Mouse (Mus musculus): Measurements from ENCODE around the gene Zfp62. TPM values are rescaled to one million over a fixed set of nuclear protein-coding genes. Genes with fewer than 3 reads are reported as not detected.

Gene Zfp62
- total RNA-seq, 1 experiment from 2014 or later = 134 TPM

- ATAC-seq (replicated peaks; ENCODE audit: insufficient number of reproducible peaks, low FRiP score, low TSS enrichment, poor library complexity, severe bottlenecking) = 0 out of 2 replicates have a peak, but pooled peaks have one; percentile 5
Observed at GRCm38 (mm10) chr11:49202523-49203061, 500 bp upstream of the Zfp62 start.

- peak; percentile 57 for ATAC-seq (replicated peaks; ENCODE audit: insufficient number of reproducible peaks, low FRiP score, low TSS enrichment, poor library complexity, severe bottlenecking)
Observed at GRCm38 (mm10) chr11:49203771-49204497, 842 bp downstream of the Zfp62 start.

- no peak for ATAC-seq (replicated peaks; ENCODE audit: insufficient number of reproducible peaks, low FRiP score, low TSS enrichment, poor library complexity, severe bottlenecking)
Observed at GRCm38 (mm10) chr11:49205080-49205590, 2.0 kb downstream of the Zfp62 start.

GRCm38 (mm10) chr11:49207495-49207894 is 4.4 kb downstream of the Zfp62 start:
- ATAC-seq (replicated peaks; ENCODE audit: insufficient number of reproducible peaks, low FRiP score, low TSS enrichment, poor library complexity, severe bottlenecking) = no peak

GRCm38 (mm10) chr11:49212577-49212976 is 9.5 kb downstream of the Zfp62 start:
- no peak for ATAC-seq (replicated peaks; ENCODE audit: insufficient number of reproducible peaks, low FRiP score, low TSS enrichment, poor library complexity, severe bottlenecking)

GRCm38 (mm10) chr11:49213505-49213904 is 10.4 kb downstream of the Zfp62 start:
- ATAC-seq (replicated peaks; ENCODE audit: insufficient number of reproducible peaks, low FRiP score, low TSS enrichment, poor library complexity, severe bottlenecking) = no peak

- ATAC-seq (replicated peaks; ENCODE audit: insufficient number of reproducible peaks, low FRiP score, low TSS enrichment, poor library complexity, severe bottlenecking) = no peak
Observed at GRCm38 (mm10) chr11:49219271-49219670, 16.2 kb downstream of the Zfp62 start.

- ATAC-seq (replicated peaks; ENCODE audit: insufficient number of reproducible peaks, low FRiP score, low TSS enrichment, poor library complexity, severe bottlenecking) = no peak
Observed at GRCm38 (mm10) chr11:49224455-49224854, 21.4 kb downstream of the Zfp62 start.

- no peak for ATAC-seq (replicated peaks; ENCODE audit: insufficient number of reproducible peaks, low FRiP score, low TSS enrichment, poor library complexity, severe bottlenecking)
Observed at GRCm38 (mm10) chr11:49232781-49233180, 29.7 kb downstream of the Zfp62 start.

- no peak for ATAC-seq (replicated peaks; ENCODE audit: insufficient number of reproducible peaks, low FRiP score, low TSS enrichment, poor library complexity, severe bottlenecking)
Observed at GRCm38 (mm10) chr11:49235459-49236207, 32.5 kb downstream of the Zfp62 start.

GRCm38 (mm10) chr11:49236891-49237290 is 33.8 kb downstream of the Zfp62 start:
- no peak for ATAC-seq (replicated peaks; ENCODE audit: insufficient number of reproducible peaks, low FRiP score, low TSS enrichment, poor library complexity, severe bottlenecking)

- ATAC-seq (replicated peaks; ENCODE audit: insufficient number of reproducible peaks, low FRiP score, low TSS enrichment, poor library complexity, severe bottlenecking) = peak; percentile 66; the same call in 1 of the 2 replicates
Observed at GRCm38 (mm10) chr11:49237532-49237931, 34.4 kb downstream of the Zfp62 start.

- no peak for ATAC-seq (replicated peaks; ENCODE audit: insufficient number of reproducible peaks, low FRiP score, low TSS enrichment, poor library complexity, severe bottlenecking)
Observed at GRCm38 (mm10) chr11:49240310-49240709, 37.2 kb downstream of the Zfp62 start.

GRCm38 (mm10) chr11:49240874-49241273 is 37.8 kb downstream of the Zfp62 start:
- ATAC-seq (replicated peaks; ENCODE audit: insufficient number of reproducible peaks, low FRiP score, low TSS enrichment, poor library complexity, severe bottlenecking) = no peak

- no peak for ATAC-seq (replicated peaks; ENCODE audit: insufficient number of reproducible peaks, low FRiP score, low TSS enrichment, poor library complexity, severe bottlenecking)
Observed at GRCm38 (mm10) chr11:49241471-49241870, 38.4 kb downstream of the Zfp62 start.

GRCm38 (mm10) chr11:49242944-49243626 is 40.0 kb downstream of the Zfp62 start:
- peak; percentile 25; the same call in 1 of the 2 replicates for ATAC-seq (replicated peaks; ENCODE audit: insufficient number of reproducible peaks, low FRiP score, low TSS enrichment, poor library complexity, severe bottlenecking)

GRCm38 (mm10) chr11:49243727-49244594 is 40.9 kb downstream of the Zfp62 start, which contains the start of gene Mgat1:
Gene Mgat1 (plus strand): TSS chr11:49244191.
- ATAC-seq (replicated peaks; ENCODE audit: insufficient number of reproducible peaks, low FRiP score, low TSS enrichment, poor library complexity, severe bottlenecking) = peak; percentile 87

- ATAC-seq (replicated peaks; ENCODE audit: insufficient number of reproducible peaks, low FRiP score, low TSS enrichment, poor library complexity, severe bottlenecking) = no peak
Observed at GRCm38 (mm10) chr11:49244595-49244930, 41.5 kb downstream of the Zfp62 start.
